Mouse (Mus musculus) MEL (cell line): ENCODE measurements around the gene Myo1a. TPM values are rescaled to one million over a fixed set of nuclear protein-coding genes. Genes with fewer than 3 reads are reported as not detected.
A peak's percentile ranks its signal among the peaks of the same experiment; 100 is the strongest.

Experiments
- DNase-seq: peaks from one replicate; pipeline ENCODE4 v3.0.0; 2011; ENCODE audit warnings: low read depth, low spot score
- H3K27ac ChIP-seq: 2 replicates; pipeline ENCODE4 v1.5.1; 2012; ENCODE audit warnings: low read depth, mild to moderate bottlenecking, control low read depth, low read length, moderate library complexity; ENCODE audit not compliant: control insufficient read depth
- H3K27me3 ChIP-seq, 2 experiments: fragments of 150-350 bp in 1 of 2; sonication (generic) in 1 of 2; 2 replicates each; pipeline ENCODE4 v1.6.1; 2012; ENCODE audit warnings: low read length in 2 of 2, mild to moderate bottlenecking in 2 of 2, improper control_type of control experiment in 1 of 2, moderate library complexity in 1 of 2; ENCODE audit not compliant: insufficient read depth in 2 of 2, control insufficient read depth in 1 of 2
- H3K36me3 ChIP-seq, 2 experiments: 2 replicates each; pipeline ENCODE4 v1.6.1; 2012 to 2014; ENCODE audit warnings: low read length in 2 of 2, improper control_type of control experiment in 1 of 2, inconsistent platforms in 1 of 2, mild to moderate bottlenecking in 1 of 2; ENCODE audit not compliant: insufficient read depth in 2 of 2, control insufficient read depth in 1 of 2
- H3K4me1 ChIP-seq, 2 experiments: fragments of 150-350 bp in 1 of 2; sonication (generic) in 1 of 2; 2 replicates each; pipeline ENCODE4 v1.6.1; 2012; ENCODE audit warnings: low read length in 2 of 2, improper control_type of control experiment in 1 of 2, mild to moderate bottlenecking in 1 of 2; ENCODE audit not compliant: insufficient read depth in 2 of 2, control insufficient read depth in 1 of 2
- H3K4me3 ChIP-seq, 2 experiments: fragments of 150-350 bp in 1 of 2; sonication (generic) in 1 of 2; 2 replicates each; pipeline ENCODE4 v1.5.1; 2012; ENCODE audit warnings: low read depth in 2 of 2, low read length in 2 of 2, mild to moderate bottlenecking in 2 of 2, moderate library complexity in 2 of 2, control low read depth in 1 of 2, improper control_type of control experiment in 1 of 2; ENCODE audit not compliant: control insufficient read depth in 1 of 2, insufficient read depth in 1 of 2
- H3K79me2 ChIP-seq: 2 replicates; pipeline ENCODE4 v1.6.1; 2012; ENCODE audit warnings: mild to moderate bottlenecking, low read length, moderate library complexity; ENCODE audit not compliant: control insufficient read depth, poor library complexity, insufficient read depth
- H3K9ac ChIP-seq: 2 replicates; pipeline ENCODE4 v1.6.1; 2012; ENCODE audit warnings: low read depth, mild to moderate bottlenecking, control low read depth, low read length, moderate library complexity; ENCODE audit not compliant: control insufficient read depth, poor library complexity, severe bottlenecking
- H3K9me3 ChIP-seq: fragments of 150-350 bp; sonication (generic); replicated peaks from 2 replicates; pipeline ENCODE4 v1.6.1; 2012; ENCODE audit warnings: mild to moderate bottlenecking, low read length, improper control_type of control experiment, moderate library complexity; ENCODE audit not compliant: insufficient read depth
- CHD1 ChIP-seq: IDR thresholded peaks from 2 replicates; pipeline ENCODE4 v1.6.1; 2012; ENCODE audit warnings: low read depth, mild to moderate bottlenecking, inconsistent platforms, low read length, improper control_type of control experiment
- CTCF ChIP-seq, 3 experiments: IDR thresholded peaks in 2 of 3; conservative IDR thresholded peaks in 1 of 3; 2 replicates each; pipeline ENCODE4 v1.5.1; 2011 to 2012; ENCODE audit warnings: low read length in 3 of 3, low read depth in 2 of 3, mild to moderate bottlenecking in 2 of 3, improper control_type of control experiment in 1 of 3, inconsistent platforms in 1 of 3, mixed read lengths in 1 of 3, moderate library complexity in 1 of 3; ENCODE audit not compliant: control insufficient read depth in 1 of 3, insufficient read depth in 1 of 3, poor library complexity in 1 of 3, severe bottlenecking in 1 of 3
- E2F4 ChIP-seq: IDR thresholded peaks from 2 replicates; pipeline ENCODE4 v1.6.1; 2011; ENCODE audit warnings: low read depth, low read length, improper control_type of control experiment, borderline replicate concordance
- GABPA ChIP-seq: IDR thresholded peaks from 2 replicates; pipeline ENCODE4 v1.6.1; 2012; ENCODE audit warnings: low read depth, mild to moderate bottlenecking, inconsistent platforms, low read length, improper control_type of control experiment, moderate library complexity
- GATA1 ChIP-seq: IDR thresholded peaks from 2 replicates; pipeline ENCODE4 v1.6.1; 2011; ENCODE audit warnings: low read depth, low read length, improper control_type of control experiment
- HCFC1 ChIP-seq: IDR thresholded peaks from 2 replicates; pipeline ENCODE4 v1.6.1; 2012; ENCODE audit warnings: low read depth, mild to moderate bottlenecking, inconsistent platforms, low read length, improper control_type of control experiment, moderate library complexity
- KAT2A ChIP-seq: conservative IDR thresholded peaks from 2 replicates; pipeline ENCODE4 v1.6.1; 2012; ENCODE audit warnings: low read depth, low read length, improper control_type of control experiment, inconsistent platforms
- MAZ ChIP-seq: IDR thresholded peaks from 2 replicates; pipeline ENCODE4 v1.6.1; 2012; ENCODE audit warnings: low read depth, mild to moderate bottlenecking, inconsistent platforms, low read length, improper control_type of control experiment
- MEF2A ChIP-seq: IDR thresholded peaks from 2 replicates; pipeline ENCODE4 v1.6.1; 2014; ENCODE audit warnings: low read depth, mild to moderate bottlenecking, inconsistent platforms, low read length, improper control_type of control experiment; ENCODE audit not compliant: poor library complexity, insufficient replicate concordance, severe bottlenecking; ENCODE audit errors: extremely low read depth
- MYB ChIP-seq: IDR thresholded peaks from 2 replicates; pipeline ENCODE4 v1.6.1; 2011; ENCODE audit warnings: mild to moderate bottlenecking, low read depth, low read length, improper control_type of control experiment
- MYC ChIP-seq: IDR thresholded peaks from 2 replicates; pipeline ENCODE4 v1.6.1; 2011; ENCODE audit warnings: low read depth, mild to moderate bottlenecking, low read length, improper control_type of control experiment, moderate library complexity
- NELFE ChIP-seq: IDR thresholded peaks from 2 replicates; pipeline ENCODE4 v1.6.1; 2011; ENCODE audit warnings: low read depth, low read length, improper control_type of control experiment
- RAD21 ChIP-seq: IDR thresholded peaks from 2 replicates; pipeline ENCODE4 v1.6.1; 2011; ENCODE audit warnings: mild to moderate bottlenecking, low read depth, low read length, improper control_type of control experiment
- TBP ChIP-seq: IDR thresholded peaks from 2 replicates; pipeline ENCODE4 v1.8.0; 2011; ENCODE audit warnings: low read depth, low read length, improper control_type of control experiment
- TCF12 ChIP-seq: IDR thresholded peaks from 2 replicates; pipeline ENCODE4 v1.6.1; 2014; ENCODE audit warnings: low read depth, mild to moderate bottlenecking, inconsistent platforms, low read length, improper control_type of control experiment, moderate library complexity
- UBTF ChIP-seq: IDR thresholded peaks from 2 replicates; pipeline ENCODE4 v1.6.1; 2012; ENCODE audit warnings: low read depth, mild to moderate bottlenecking, inconsistent platforms, low read length, improper control_type of control experiment, moderate library complexity, borderline replicate concordance; ENCODE audit not compliant: insufficient read depth
- USF1 ChIP-seq: IDR thresholded peaks from 2 replicates; pipeline ENCODE4 v1.6.1; 2014; ENCODE audit warnings: low read depth, mild to moderate bottlenecking, inconsistent platforms, low read length, improper control_type of control experiment, moderate library complexity
- USF2 ChIP-seq, 2 experiments: IDR thresholded peaks; 2 replicates each; pipeline ENCODE4 v1.6.1; 2011 to 2012; ENCODE audit warnings: improper control_type of control experiment in 2 of 2, low read length in 2 of 2, borderline replicate concordance in 1 of 2, inconsistent platforms in 1 of 2, low read depth in 1 of 2, mild to moderate bottlenecking in 1 of 2; ENCODE audit not compliant: insufficient read depth in 1 of 2
- ZKSCAN1 ChIP-seq: IDR thresholded peaks from 2 replicates; pipeline ENCODE4 v1.6.1; 2012; ENCODE audit warnings: low read depth, mild to moderate bottlenecking, inconsistent platforms, low read length, improper control_type of control experiment, moderate library complexity
- ZMIZ1 ChIP-seq: IDR thresholded peaks from 2 replicates; pipeline ENCODE4 v1.6.1; 2012; ENCODE audit warnings: low read depth, mild to moderate bottlenecking, inconsistent platforms, low read length, improper control_type of control experiment, moderate library complexity
- ZNF384 ChIP-seq: IDR thresholded peaks from 2 replicates; pipeline ENCODE4 v1.6.1; 2012; ENCODE audit warnings: low read depth, mild to moderate bottlenecking, inconsistent platforms, low read length, improper control_type of control experiment
- polyA plus RNA-seq, 2 experiments: library from polyadenylated mRNA; stranded (reverse) in 1 of 2; unstranded in 1 of 2; fragments of >175 nt in 1 of 2; fragments of >200 nt in 1 of 2; gene quantifications; 2 replicates each; pipeline versions ENCODE4 v1.2.1 to v1.2.4; 2012; ENCODE audit warnings: low replicate concordance in 2 of 2, low read depth in 1 of 2; ENCODE audit not compliant: insufficient read length in 2 of 2, insufficient read depth in 1 of 2, missing spikeins in 1 of 2
- total RNA-seq: library from RNA; depleted of rRNA; stranded (reverse); fragments of 300-350 nt; gene quantifications from 2 replicates; pipeline ENCODE4 v1.2.3, GENCODE M21; 2012

Gene Myo1a
- total and polyA plus RNA-seq, 3 experiments: 0.08 to 0.33 TPM; not detected in 1

DNA sequence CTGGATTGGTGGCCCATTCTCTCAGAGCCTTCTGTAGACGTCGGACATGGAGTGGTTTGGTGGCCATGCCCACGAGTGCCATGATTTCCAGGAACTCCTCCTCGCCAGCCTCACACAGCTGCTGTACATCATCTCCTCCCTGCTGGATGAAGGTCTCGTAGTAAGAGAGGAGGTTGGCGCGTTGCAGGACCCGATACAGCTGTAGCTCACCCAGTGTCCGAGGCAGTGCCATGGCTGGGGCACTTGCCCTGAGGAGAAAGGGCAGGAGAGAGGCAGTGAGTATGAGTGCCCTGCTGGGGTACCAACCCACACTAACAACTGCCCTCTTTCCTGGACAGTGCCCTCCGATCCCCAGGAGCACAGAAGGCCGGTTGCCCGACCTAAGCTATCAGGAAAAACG, 40.1 kb upstream of the Myo1a start:
- no peak overlapping the region for H3K27ac ChIP-seq
- H3K4me1 ChIP-seq: peaks cover 5 to 44% of the 10 kb centered on the region in 2 experiments
- no peaks in the 10 kb centered on the region for H3K9me3 ChIP-seq
- H3K79me2 ChIP-seq: peaks cover 22% of the 10 kb centered on the region
- H3K4me3 ChIP-seq: peak overlapping the region in 1 of 2 experiments; percentile 94; a peak in 2 of 4 replicates
- DNase-seq: no peak
- H3K27me3 ChIP-seq: no peaks in the 10 kb centered on the region
- H3K9ac ChIP-seq: peak overlapping the region; percentile 91
- no peak for TF ChIP-seq USF2 (IDR thresholded peaks at IDR 0.05; ENCODE audit: borderline replicate concordance in 1 of 2, insufficient read depth in 1 of 2, low read depth in 1 of 2, low read length in 2 of 2)
- TF ChIP-seq TCF12: no peak
- TF ChIP-seq MEF2A: no peak
- H3K36me3 ChIP-seq: peaks cover 0 to 35% of the 10 kb centered on the region in 2 experiments; a peak in 2 of 4 replicates

DNA sequence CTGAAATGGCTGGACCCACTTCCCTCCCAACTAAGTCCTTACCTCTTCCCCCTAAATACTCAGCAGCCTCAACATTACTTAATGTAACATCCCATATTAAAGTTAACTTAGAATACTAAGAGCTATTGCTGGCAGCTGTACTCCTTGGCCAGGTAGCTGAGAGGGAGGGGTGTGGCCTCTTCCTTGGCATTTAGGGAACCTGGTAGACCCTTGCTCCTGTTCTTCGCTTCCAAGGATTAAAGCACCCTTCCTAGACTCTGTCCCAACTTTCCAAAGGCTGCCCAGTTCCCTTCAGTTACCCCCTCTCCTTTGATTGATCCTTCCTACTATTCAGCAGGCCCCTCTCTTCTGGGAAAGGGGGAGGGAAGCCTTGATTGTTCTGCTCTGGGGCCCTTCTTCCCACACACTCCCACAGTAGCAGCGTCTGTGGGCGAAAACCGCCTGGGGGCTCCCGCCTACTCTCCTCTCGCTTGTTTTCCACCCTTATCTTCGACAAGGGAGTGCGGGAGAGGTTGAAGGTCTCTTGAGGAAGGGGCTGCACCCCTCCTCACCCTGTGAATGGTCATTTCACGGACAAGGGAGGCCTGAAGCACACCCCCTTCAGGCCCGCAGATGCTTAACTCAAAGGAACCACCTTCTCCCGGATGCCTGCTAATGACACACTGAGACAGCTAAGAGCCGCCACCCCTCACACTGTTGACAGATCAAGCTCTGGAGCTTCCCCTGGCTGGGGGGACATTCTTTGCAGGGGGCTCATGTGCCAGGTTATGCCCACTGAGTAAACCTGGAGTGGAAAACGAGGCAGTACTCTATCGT, 39.4 kb upstream of the Myo1a start:
- H3K27ac ChIP-seq: peak overlapping the region; percentile 83
- peak overlapping the region; percentile 91 for H3K9ac ChIP-seq
- H3K4me3 ChIP-seq: peak overlapping the region; percentile 72 to 94
- H3K79me2 ChIP-seq: peaks cover 22% of the 10 kb centered on the region
- no peak for TF ChIP-seq E2F4
- TF ChIP-seq GABPA: no peak
- TF ChIP-seq KAT2A: no peak
- TF ChIP-seq NELFE: no peak
- TF ChIP-seq, all 39 proteins: peak for 0
- Histone ChIP-seq H3K9me3 (no peaks in the 10 kb centered on the region), H3K4me1 (peaks cover 9 to 51% of the 10 kb centered on the region in 2 experiments), H3K36me3 (peaks cover 0 to 42% of the 10 kb centered on the region in 2 experiments; a peak in 2 of 4 replicates), H3K27me3 (no peaks in the 10 kb centered on the region)
- peak; percentile 71 for DNase-seq

DNA sequence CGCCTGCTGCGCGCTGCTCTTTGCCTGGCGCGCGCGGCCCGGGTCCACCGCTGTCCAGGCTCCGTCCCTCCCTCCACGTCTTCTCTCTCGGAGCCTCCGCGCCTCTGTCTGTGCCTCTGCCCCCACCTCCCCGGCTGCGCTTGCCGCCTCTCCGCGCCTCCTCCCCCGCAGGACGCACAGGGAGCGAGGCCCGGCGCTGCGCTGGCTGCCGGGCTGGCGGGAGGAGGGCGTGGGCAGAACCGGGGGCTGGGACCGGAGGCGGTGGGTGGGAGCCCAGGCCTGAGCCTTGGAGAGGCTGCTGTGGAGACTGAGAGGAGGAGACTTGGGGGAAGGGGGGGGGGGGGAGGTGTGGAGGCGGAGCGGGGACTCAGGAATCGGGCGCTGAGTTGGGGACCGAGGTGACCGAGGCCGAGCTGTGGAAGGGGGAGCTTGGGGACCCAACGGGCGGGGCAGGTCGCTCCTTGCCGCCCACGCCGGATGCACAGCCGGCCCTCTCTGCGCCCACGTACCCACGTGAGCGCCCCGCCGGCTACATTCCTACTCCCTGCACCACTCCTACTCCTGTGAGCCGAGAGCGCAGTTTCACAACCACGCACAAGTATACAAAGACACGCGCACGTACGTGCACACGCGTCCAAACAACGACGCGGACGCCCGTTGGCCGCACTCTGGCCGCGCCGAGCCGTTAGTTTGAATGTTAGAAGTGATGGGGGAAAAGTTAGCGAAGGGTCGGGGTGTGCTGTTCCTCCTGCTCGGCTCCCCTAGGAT, 38.3 kb upstream of the Myo1a start, which contains the start of gene Nemp1:
TSS of gene Nemp1 (plus strand) at position 401 of the 768 bp plus-strand sequence.
- Histone ChIP-seq H3K4me3 (peak within 1 kb of the TSS; percentile 72 to 94), H3K4me1 (peaks cover 9 to 52% of the 10 kb centered on the region in 2 experiments), H3K9ac (peak within 1 kb of the TSS; percentile 91), H3K36me3 (peaks cover 0 to 40% of the 10 kb centered on the region in 2 experiments; a peak in 2 of 4 replicates), H3K9me3 (no peaks in the 10 kb centered on the region), H3K27me3 (no peaks in the 10 kb centered on the region), H3K79me2 (peaks cover 22% of the 10 kb centered on the region), H3K27ac (peak within 1 kb of the TSS; percentile 98)
- peak; percentile 90 for DNase-seq
- TF ChIP-seq MYB (no peak), CHD1 (no peak), MAZ (peak; percentile 73; the same call in 1 of the 2 replicates), USF1 (peak; percentile 74), MYC (no peak), GABPA (no peak), NELFE (peak; percentile 44; the same call in 1 of the 2 replicates), HCFC1 (no peak), UBTF (peak; percentile 79; the same call in 1 of the 2 replicates), ZMIZ1 (no peak), KAT2A (no peak), CTCF (IDR thresholded peaks at IDR 0.05 in 2 of 3, conservative IDR thresholded peaks at IDR 0.05 in 1 of 3; ENCODE audit: control insufficient read depth in 1 of 3, insufficient read depth in 1 of 3, low read depth in 2 of 3, low read length in 3 of 3, poor library complexity in 1 of 3, severe bottlenecking in 1 of 3) (no peak), TBP (no peak), ZNF384 (no peak), ZKSCAN1 (no peak), GATA1 (no peak), E2F4 (no peak), RAD21 (no peak)
